Mouse (Mus musculus): ENCODE measurements around the gene Tbc1d8. TPM values are rescaled to one million over a fixed set of nuclear protein-coding genes. Genes with fewer than 3 reads are reported as not detected.

The Tbc1d8 gene
- polyA plus RNA-seq, 1 experiment from 2014 or later, result 7.2 TPM

- WGBS (ENCODE audit: insufficient replicate concordance), result 65% methylated on average over 1 of the region's 1 CpGs
- Histone ChIP-seq H3K4me3 (ENCODE audit: low read depth, low read length) (no peak overlapping the region), H3K36me3 (ENCODE audit: control insufficient read depth, insufficient read depth) (no peaks in the 10 kb centered on the region), H3K4me1 (ENCODE audit: control insufficient read depth, low read depth, low read length) (no peaks in the 10 kb centered on the region), H3K9me3 (replicated peaks; ENCODE audit: control insufficient read depth, low read length) (no peaks in the 10 kb centered on the region), H3K4me2 (ENCODE audit: low read depth, low read length) (no peak overlapping the region), H3K27me3 (ENCODE audit: control insufficient read depth, insufficient read depth, low read depth, low read length) (no peaks in the 10 kb centered on the region), H3K27ac (ENCODE audit: low read length) (no peak overlapping the region), H3K9ac (ENCODE audit: low read depth, low read length) (no peak overlapping the region)
- ATAC-seq (ENCODE audit: low read depth), result no peak
These were observed 33.6 kb upstream of the Tbc1d8 start for GRCm38 (mm10) chr1:39512183-39512582.

- Histone ChIP-seq H3K4me1 (ENCODE audit: control insufficient read depth, low read depth, low read length) (no peaks in the 10 kb centered on the region), H3K27me3 (ENCODE audit: control insufficient read depth, insufficient read depth, low read depth, low read length) (no peaks in the 10 kb centered on the region), H3K27ac (ENCODE audit: low read length) (no peak overlapping the region), H3K9ac (ENCODE audit: low read depth, low read length) (no peak overlapping the region), H3K36me3 (ENCODE audit: control insufficient read depth, insufficient read depth) (no peaks in the 10 kb centered on the region), H3K4me2 (ENCODE audit: low read depth, low read length) (no peak overlapping the region), H3K4me3 (ENCODE audit: low read depth, low read length) (no peak overlapping the region), H3K9me3 (replicated peaks; ENCODE audit: control insufficient read depth, low read length) (no peaks in the 10 kb centered on the region)
- WGBS (ENCODE audit: insufficient replicate concordance), result 81% methylated on average over 8 of the region's 8 CpGs
- no peak for ATAC-seq (ENCODE audit: low read depth)
These were observed 33.2 kb upstream of the Tbc1d8 start for GRCm38 (mm10) chr1:39511775-39512174.

- no peak overlapping the region for H3K27ac ChIP-seq (ENCODE audit: low read length)
- no peaks in the 10 kb centered on the region for H3K4me1 ChIP-seq (ENCODE audit: control insufficient read depth, low read depth, low read length)
- 54% methylated on average over 9 of the region's 9 CpGs for WGBS (ENCODE audit: insufficient replicate concordance)
- no peak overlapping the region for H3K9ac ChIP-seq (ENCODE audit: low read depth, low read length)
- H3K9me3 ChIP-seq (replicated peaks; ENCODE audit: control insufficient read depth, low read length), result no peaks in the 10 kb centered on the region
- H3K4me2 ChIP-seq (ENCODE audit: low read depth, low read length), result no peak overlapping the region
- H3K27me3 ChIP-seq (ENCODE audit: control insufficient read depth, insufficient read depth, low read depth, low read length), result no peaks in the 10 kb centered on the region
- no peaks in the 10 kb centered on the region for H3K36me3 ChIP-seq (ENCODE audit: control insufficient read depth, insufficient read depth)
- H3K4me3 ChIP-seq (ENCODE audit: low read depth, low read length), result no peak overlapping the region
- ATAC-seq (ENCODE audit: low read depth), result no peak
These were observed 27.0 kb upstream of the Tbc1d8 start for GRCm38 (mm10) chr1:39505600-39505999.

GRCm38 (mm10) chr1:39504261-39504660 is 25.7 kb upstream of the Tbc1d8 start:
- no peaks in the 10 kb centered on the region for H3K27me3 ChIP-seq (ENCODE audit: control insufficient read depth, insufficient read depth, low read depth, low read length)
- H3K9me3 ChIP-seq (replicated peaks; ENCODE audit: control insufficient read depth, low read length), result no peaks in the 10 kb centered on the region
- H3K4me1 ChIP-seq (ENCODE audit: control insufficient read depth, low read depth, low read length), result no peaks in the 10 kb centered on the region
- H3K4me3 ChIP-seq (ENCODE audit: low read depth, low read length), result no peak overlapping the region
- H3K9ac ChIP-seq (ENCODE audit: low read depth, low read length), result no peak overlapping the region
- H3K27ac ChIP-seq (ENCODE audit: low read length), result no peak overlapping the region
- no peak overlapping the region for H3K4me2 ChIP-seq (ENCODE audit: low read depth, low read length)
- no peak for ATAC-seq (ENCODE audit: low read depth)
- H3K36me3 ChIP-seq (ENCODE audit: control insufficient read depth, insufficient read depth), result no peaks in the 10 kb centered on the region
- WGBS (ENCODE audit: insufficient replicate concordance), result 6% methylated on average over 1 of the region's 1 CpGs

GRCm38 (mm10) chr1:39502817-39503633 is 24.5 kb upstream of the Tbc1d8 start:
- peak overlapping the region; percentile 45; the same call in 1 of the 2 replicates for H3K27ac ChIP-seq (ENCODE audit: low read length)
- WGBS (ENCODE audit: insufficient replicate concordance), result 65% methylated on average over 17 of the region's 17 CpGs
- no peak overlapping the region for H3K9ac ChIP-seq (ENCODE audit: low read depth, low read length)
- ATAC-seq (ENCODE audit: low read depth), result peak; percentile 47
- no peak overlapping the region for H3K4me3 ChIP-seq (ENCODE audit: low read depth, low read length)
- no peak overlapping the region for H3K4me2 ChIP-seq (ENCODE audit: low read depth, low read length)
- H3K9me3 ChIP-seq (replicated peaks; ENCODE audit: control insufficient read depth, low read length), result no peaks in the 10 kb centered on the region
- H3K27me3 ChIP-seq (ENCODE audit: control insufficient read depth, insufficient read depth, low read depth, low read length), result no peaks in the 10 kb centered on the region
- H3K4me1 ChIP-seq (ENCODE audit: control insufficient read depth, low read depth, low read length), result no peaks in the 10 kb centered on the region
- H3K36me3 ChIP-seq (ENCODE audit: control insufficient read depth, insufficient read depth), result no peaks in the 10 kb centered on the region

- Histone ChIP-seq H3K9me3 (replicated peaks; ENCODE audit: control insufficient read depth, low read length) (no peaks in the 10 kb centered on the region), H3K27me3 (ENCODE audit: control insufficient read depth, insufficient read depth, low read depth, low read length) (no peaks in the 10 kb centered on the region), H3K36me3 (ENCODE audit: control insufficient read depth, insufficient read depth) (no peaks in the 10 kb centered on the region), H3K4me1 (ENCODE audit: control insufficient read depth, low read depth, low read length) (no peaks in the 10 kb centered on the region), H3K4me3 (ENCODE audit: low read depth, low read length) (no peak overlapping the region), H3K9ac (ENCODE audit: low read depth, low read length) (no peak overlapping the region), H3K4me2 (ENCODE audit: low read depth, low read length) (no peak overlapping the region), H3K27ac (ENCODE audit: low read length) (no peak overlapping the region)
- 63% methylated on average over 2 of the region's 2 CpGs for WGBS (ENCODE audit: insufficient replicate concordance)
- peak; percentile 21; the same call in 1 of the 2 replicates for ATAC-seq (ENCODE audit: low read depth)
These were observed 21.0 kb upstream of the Tbc1d8 start for GRCm38 (mm10) chr1:39499485-39499941.

GRCm38 (mm10) chr1:39497748-39498147 is 19.2 kb upstream of the Tbc1d8 start:
- Histone ChIP-seq H3K27me3 (ENCODE audit: control insufficient read depth, insufficient read depth, low read depth, low read length) (no peaks in the 10 kb centered on the region), H3K36me3 (ENCODE audit: control insufficient read depth, insufficient read depth) (no peaks in the 10 kb centered on the region), H3K4me1 (ENCODE audit: control insufficient read depth, low read depth, low read length) (no peaks in the 10 kb centered on the region), H3K9ac (ENCODE audit: low read depth, low read length) (no peak overlapping the region), H3K9me3 (replicated peaks; ENCODE audit: control insufficient read depth, low read length) (no peaks in the 10 kb centered on the region), H3K4me3 (ENCODE audit: low read depth, low read length) (no peak overlapping the region), H3K4me2 (ENCODE audit: low read depth, low read length) (no peak overlapping the region), H3K27ac (ENCODE audit: low read length) (no peak overlapping the region)
- 77% methylated on average over 11 of the region's 11 CpGs for WGBS (ENCODE audit: insufficient replicate concordance)
- no peak for ATAC-seq (ENCODE audit: low read depth)

GRCm38 (mm10) chr1:39496995-39497394 is 18.4 kb upstream of the Tbc1d8 start:
- Histone ChIP-seq H3K4me3 (ENCODE audit: low read depth, low read length) (no peak overlapping the region), H3K27me3 (ENCODE audit: control insufficient read depth, insufficient read depth, low read depth, low read length) (no peaks in the 10 kb centered on the region), H3K36me3 (ENCODE audit: control insufficient read depth, insufficient read depth) (no peaks in the 10 kb centered on the region), H3K4me2 (ENCODE audit: low read depth, low read length) (no peak overlapping the region), H3K4me1 (ENCODE audit: control insufficient read depth, low read depth, low read length) (no peaks in the 10 kb centered on the region), H3K27ac (ENCODE audit: low read length) (no peak overlapping the region), H3K9ac (ENCODE audit: low read depth, low read length) (no peak overlapping the region), H3K9me3 (replicated peaks; ENCODE audit: control insufficient read depth, low read length) (no peaks in the 10 kb centered on the region)
- WGBS (ENCODE audit: insufficient replicate concordance), result 73% methylated on average over 4 of the region's 4 CpGs
- ATAC-seq (ENCODE audit: low read depth), result no peak

GRCm38 (mm10) chr1:39493664-39494063 is 15.1 kb upstream of the Tbc1d8 start:
- no peaks in the 10 kb centered on the region for H3K4me1 ChIP-seq (ENCODE audit: control insufficient read depth, low read depth, low read length)
- no peaks in the 10 kb centered on the region for H3K27me3 ChIP-seq (ENCODE audit: control insufficient read depth, insufficient read depth, low read depth, low read length)
- H3K9ac ChIP-seq (ENCODE audit: low read depth, low read length), result no peak overlapping the region
- WGBS (ENCODE audit: insufficient replicate concordance), result 20% methylated on average over 3 of the region's 3 CpGs
- no peak overlapping the region for H3K4me2 ChIP-seq (ENCODE audit: low read depth, low read length)
- no peak overlapping the region for H3K4me3 ChIP-seq (ENCODE audit: low read depth, low read length)
- ATAC-seq (ENCODE audit: low read depth), result no peak
- H3K9me3 ChIP-seq (replicated peaks; ENCODE audit: control insufficient read depth, low read length), result no peaks in the 10 kb centered on the region
- no peak overlapping the region for H3K27ac ChIP-seq (ENCODE audit: low read length)
- H3K36me3 ChIP-seq (ENCODE audit: control insufficient read depth, insufficient read depth), result no peaks in the 10 kb centered on the region
